Mouse (Mus musculus) E14TG2a.4 (cell line): ENCODE measurements at regions not wholly inside any gene's neighbourhood (a gene's known extent, or its start where the extent isn't known, plus 50 kb on each side); places are given as distances from the start of the nearest gene placed in this dataset.
"Not testable (repeated sequence)": the region's sequence is repeated elsewhere in the genome, so short reads cannot be mapped to it uniquely, and the experiment has no call there.

Source experiments
- H3K27me3 ChIP-seq: 2 replicates; pipeline ENCODE4 v1.6.1; 2014; ENCODE audit warnings: low read length, control low read depth; ENCODE audit not compliant: insufficient read depth
- H3K36me3 ChIP-seq: 2 replicates; pipeline ENCODE4 v1.6.1; 2014; ENCODE audit warnings: low read length, control low read depth; ENCODE audit not compliant: insufficient read depth
- H3K4me1 ChIP-seq: replicated peaks from 2 replicates; pipeline ENCODE4 v1.6.1; 2014; ENCODE audit warnings: low read depth, low read length, control low read depth
- H3K4me3 ChIP-seq: replicated peaks from 2 replicates; pipeline ENCODE4 v1.5.1; 2014; ENCODE audit warnings: mild to moderate bottlenecking, low read length
- H3K9me3 ChIP-seq: 2 replicates; pipeline ENCODE4 v1.6.1; 2014; ENCODE audit warnings: low read length, control low read depth
- CTCF ChIP-seq: conservative IDR thresholded peaks from 2 replicates; pipeline ENCODE4 v1.5.1; 2014; ENCODE audit warnings: low read length
- NANOG ChIP-seq: IDR thresholded peaks from 2 replicates; pipeline ENCODE4 v1.6.1; 2014; ENCODE audit warnings: borderline replicate concordance, low read length, mixed read lengths
- POU5F1 ChIP-seq: IDR thresholded peaks from 2 replicates; pipeline ENCODE4 v1.6.1; 2014; ENCODE audit warnings: low read length, borderline replicate concordance

- Histone ChIP-seq H3K9me3 (no peaks in the 10 kb centered on the region), H3K4me3 (no peak overlapping the region), H3K27me3 (no peaks in the 10 kb centered on the region), H3K4me1 (0 out of 2 replicates have a peak, but pooled peaks cover 3% of the 10 kb centered on the region), H3K36me3 (no peaks in the 10 kb centered on the region)
- TF ChIP-seq POU5F1 (no peak), CTCF (no peak), NANOG (no peak)
These were observed 140.3 kb downstream of the Tas2r134 start for GRCm38 (mm10) chr2:51767507-51768135.

DNA sequence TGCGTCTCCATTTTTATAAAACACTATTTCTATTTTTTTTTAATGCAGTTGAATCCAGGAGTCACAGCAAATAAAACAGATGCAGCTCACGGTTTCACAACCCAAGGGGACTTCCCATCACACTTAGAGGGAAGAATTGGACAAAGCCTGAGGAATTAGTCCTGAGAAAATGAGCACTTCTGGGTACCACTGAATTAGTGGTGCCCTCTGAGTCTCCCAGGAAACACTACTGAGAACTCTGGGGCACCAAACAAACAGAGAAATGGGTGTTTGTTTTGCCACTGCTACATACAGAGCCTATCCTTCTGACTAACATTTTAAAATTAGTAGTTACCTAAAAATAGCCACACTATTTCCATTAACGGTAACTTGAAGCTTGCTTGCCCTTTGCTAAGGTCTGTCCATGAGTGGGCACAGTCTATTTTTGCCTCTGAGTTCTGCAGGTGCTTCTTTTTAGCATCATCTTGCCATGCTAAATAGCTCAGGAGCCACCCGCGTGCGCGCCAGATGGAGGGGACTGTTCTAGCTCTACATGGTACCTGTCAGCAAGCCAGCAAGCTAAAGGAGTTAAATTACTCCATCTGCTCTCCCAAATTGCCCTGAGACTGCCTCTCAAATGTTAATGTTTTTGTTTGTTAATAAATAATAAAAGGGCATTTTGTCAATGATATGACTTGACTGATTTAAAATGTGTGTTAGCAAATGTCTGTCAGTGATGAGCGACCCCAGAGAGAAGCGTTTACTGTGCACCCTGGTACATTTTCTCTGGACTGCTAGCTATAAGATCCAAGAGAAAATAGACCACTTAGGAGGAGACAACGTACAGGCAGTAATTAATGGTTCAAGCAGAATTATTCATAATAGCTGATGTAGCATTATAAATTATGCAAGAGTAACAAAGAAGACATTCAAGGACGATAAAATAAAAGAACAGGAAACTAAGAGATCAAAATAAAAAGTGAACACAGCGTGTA lies 141.3 kb downstream of the Tas2r134 start:
- Histone ChIP-seq H3K4me1 (0 out of 2 replicates have a peak, but pooled peaks cover 3% of the 10 kb centered on the region), H3K27me3 (no peaks in the 10 kb centered on the region), H3K36me3 (no peaks in the 10 kb centered on the region), H3K9me3 (no peaks in the 10 kb centered on the region), H3K4me3 (no peak overlapping the region)
- TF ChIP-seq NANOG (no peak), CTCF (no peak), POU5F1 (no peak)

- no peak overlapping the region for H3K4me3 ChIP-seq
- H3K27me3 ChIP-seq, result no peaks in the 10 kb centered on the region
- H3K4me1 ChIP-seq, result no peaks in the 10 kb centered on the region
- H3K9me3 ChIP-seq, result no peaks in the 10 kb centered on the region
- no peak for TF ChIP-seq CTCF
- TF ChIP-seq NANOG, result no peak
- TF ChIP-seq POU5F1, result no peak
- no peaks in the 10 kb centered on the region for H3K36me3 ChIP-seq
These were observed 149.8 kb downstream of the Rbm43 start for GRCm38 (mm10) chr2:51785169-51785568.

GRCm38 (mm10) chr2:51788896-51789295 lies 146.1 kb downstream of the Rbm43 start:
- no peaks in the 10 kb centered on the region for H3K36me3 ChIP-seq
- no peak for TF ChIP-seq CTCF
- TF ChIP-seq POU5F1, result no peak
- no peak for TF ChIP-seq NANOG
- H3K27me3 ChIP-seq, result no peaks in the 10 kb centered on the region
- H3K9me3 ChIP-seq, result no peaks in the 10 kb centered on the region
- peaks cover 4% of the 10 kb centered on the region; the same call in 1 of the 2 replicates for H3K4me1 ChIP-seq
- H3K4me3 ChIP-seq, result no peak overlapping the region

DNA sequence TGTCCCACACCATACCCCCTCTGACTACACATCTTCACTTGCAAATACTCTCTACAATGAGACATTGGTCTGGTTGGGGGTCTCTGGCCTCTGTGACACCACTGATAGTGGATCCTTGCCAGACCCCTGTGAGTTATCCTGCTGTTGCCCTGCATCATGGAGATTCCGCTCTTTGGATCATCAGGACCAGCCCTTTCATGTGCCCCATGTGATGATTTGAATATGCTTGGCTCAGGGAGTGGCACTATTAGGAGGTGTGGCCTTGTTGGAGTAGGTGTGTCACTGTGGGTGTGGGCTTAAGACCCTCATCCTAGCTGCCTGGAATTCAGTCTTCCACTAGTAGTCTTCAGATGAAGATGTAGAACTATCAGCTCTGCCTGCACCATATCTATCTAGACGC lies 141.7 kb downstream of the Rbm43 start:
- not testable (repeated sequence) for H3K36me3 ChIP-seq, H3K27me3 ChIP-seq, H3K9me3 ChIP-seq, H3K4me3 ChIP-seq, H3K4me1 ChIP-seq

DNA sequence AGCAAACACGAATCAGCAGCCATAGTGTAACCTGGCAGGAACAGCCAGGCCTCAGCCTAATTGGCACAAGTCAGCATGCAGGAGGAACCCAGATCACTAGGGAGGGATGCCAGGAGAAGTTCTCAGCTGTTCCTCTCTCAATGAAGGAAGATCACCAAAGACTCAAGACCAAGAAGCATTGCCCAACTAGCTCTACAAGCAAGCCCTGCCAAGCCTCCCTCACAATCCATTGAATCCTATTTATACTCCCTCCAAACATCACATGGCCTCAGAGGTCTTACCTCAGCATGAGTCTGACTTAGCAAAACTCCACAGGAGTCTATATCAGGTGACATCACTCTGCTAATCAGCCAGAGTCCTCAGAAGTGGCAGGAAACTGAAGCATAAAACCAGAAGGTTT lies 135.1 kb downstream of the Rbm43 start:
- H3K36me3 ChIP-seq, result no peaks in the 10 kb centered on the region
- H3K9me3 ChIP-seq, result no peaks in the 10 kb centered on the region
- no peaks in the 10 kb centered on the region for H3K4me1 ChIP-seq
- no peaks in the 10 kb centered on the region for H3K27me3 ChIP-seq
- no peak overlapping the region for H3K4me3 ChIP-seq
- no peak for TF ChIP-seq NANOG
- no peak for TF ChIP-seq POU5F1
- no peak for TF ChIP-seq CTCF

- H3K27me3 ChIP-seq, result no peaks in the 10 kb centered on the region
- H3K36me3 ChIP-seq, result no peaks in the 10 kb centered on the region
- H3K4me1 ChIP-seq, result no peaks in the 10 kb centered on the region
- H3K9me3 ChIP-seq, result no peaks in the 10 kb centered on the region
- TF ChIP-seq NANOG (no peak), POU5F1 (no peak), CTCF (no peak)
- no peak overlapping the region for H3K4me3 ChIP-seq
These were observed 112.0 kb downstream of the Rbm43 start for GRCm38 (mm10) chr2:51822976-51823375.

DNA sequence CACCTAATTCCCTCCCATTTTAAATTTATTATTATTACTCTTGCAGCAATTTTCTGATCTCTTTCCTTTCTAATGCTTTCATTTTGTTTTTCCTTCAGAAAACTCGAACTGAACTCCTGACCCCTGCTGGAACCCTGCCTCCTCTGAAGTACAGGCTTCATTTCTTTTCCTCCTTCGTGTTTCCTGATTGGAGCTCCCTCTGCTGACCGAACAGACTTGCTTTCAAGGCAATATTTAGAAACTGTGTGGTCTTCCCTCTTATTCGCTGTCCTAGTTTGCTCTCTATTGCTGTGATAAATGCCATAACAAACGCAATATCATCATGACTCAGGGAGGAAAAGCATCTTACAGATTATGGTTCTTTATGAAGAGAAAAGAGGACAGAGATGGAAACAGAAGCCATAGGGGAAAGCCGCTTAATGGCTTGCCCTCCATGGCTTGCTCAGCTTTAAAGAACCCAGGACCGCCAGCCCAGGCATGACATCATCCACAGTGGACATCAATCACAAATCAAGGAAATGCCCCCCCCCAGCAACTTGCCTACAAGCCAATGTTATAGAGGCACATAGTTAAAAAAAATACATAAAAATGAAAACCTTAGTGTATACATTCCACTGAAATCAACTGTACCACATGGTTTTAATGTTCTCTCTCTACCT lies 104.5 kb downstream of the Rbm43 start:
- Histone ChIP-seq H3K4me1 (no peaks in the 10 kb centered on the region), H3K9me3 (peaks cover 11% of the 10 kb centered on the region), H3K36me3 (no peaks in the 10 kb centered on the region), H3K27me3 (no peaks in the 10 kb centered on the region), H3K4me3 (no peak overlapping the region)
- TF ChIP-seq NANOG (no peak), CTCF (peak; percentile 36)
